Mouse (Mus musculus): ENCODE measurements at regions not wholly inside any gene's neighbourhood (a gene's known extent, or its start where the extent isn't known, plus 50 kb on each side); places are given as distances from the start of the nearest gene placed in this dataset.

GRCm38 (mm10) chr2:169293351-169293750 lies 294.2 kb downstream of the Gm11011 start:
- Histone ChIP-seq H3K4me2 (no peak overlapping the region), H3K4me1 (ENCODE audit: control insufficient read depth, insufficient read depth, low read length) (peaks cover 7% of the 10 kb centered on the region), H3K4me3 (ENCODE audit: low read depth, low read length) (no peak overlapping the region), H3K9me3 (ENCODE audit: control insufficient read depth, low read length) (no peaks in the 10 kb centered on the region), H3K27ac (ENCODE audit: low read depth, low read length) (no peak overlapping the region), H3K9ac (ENCODE audit: low read length) (no peak overlapping the region), H3K36me3 (ENCODE audit: control insufficient read depth, insufficient read depth, low read length) (no peaks in the 10 kb centered on the region), H3K27me3 (ENCODE audit: control insufficient read depth, insufficient read depth, low read length) (no peaks in the 10 kb centered on the region)
- ATAC-seq (ENCODE audit: low FRiP score), result no peak
- DNase-seq (ENCODE audit: low spot score, missing footprints), result no peak
- WGBS, result 4% methylated on average over 3 of the region's 3 CpGs

GRCm38 (mm10) chr2:169288891-169289605 lies 298.5 kb downstream of the Gm11011 start:
- DNase-seq (ENCODE audit: low spot score, missing footprints) (no peak), ATAC-seq (ENCODE audit: low FRiP score) (no peak)
- Histone ChIP-seq H3K27me3 (ENCODE audit: control insufficient read depth, insufficient read depth, low read length) (no peaks in the 10 kb centered on the region), H3K4me1 (ENCODE audit: control insufficient read depth, insufficient read depth, low read length) (peaks cover 4% of the 10 kb centered on the region; the same call in 1 of the 2 replicates), H3K9ac (ENCODE audit: low read length) (no peak overlapping the region), H3K27ac (ENCODE audit: low read depth, low read length) (no peak overlapping the region), H3K36me3 (ENCODE audit: control insufficient read depth, insufficient read depth, low read length) (no peaks in the 10 kb centered on the region), H3K4me3 (ENCODE audit: low read depth, low read length) (no peak overlapping the region), H3K4me2 (no peak overlapping the region), H3K9me3 (ENCODE audit: control insufficient read depth, low read length) (no peaks in the 10 kb centered on the region)
- 90% methylated on average over 12 of the region's 12 CpGs for WGBS

DNA sequence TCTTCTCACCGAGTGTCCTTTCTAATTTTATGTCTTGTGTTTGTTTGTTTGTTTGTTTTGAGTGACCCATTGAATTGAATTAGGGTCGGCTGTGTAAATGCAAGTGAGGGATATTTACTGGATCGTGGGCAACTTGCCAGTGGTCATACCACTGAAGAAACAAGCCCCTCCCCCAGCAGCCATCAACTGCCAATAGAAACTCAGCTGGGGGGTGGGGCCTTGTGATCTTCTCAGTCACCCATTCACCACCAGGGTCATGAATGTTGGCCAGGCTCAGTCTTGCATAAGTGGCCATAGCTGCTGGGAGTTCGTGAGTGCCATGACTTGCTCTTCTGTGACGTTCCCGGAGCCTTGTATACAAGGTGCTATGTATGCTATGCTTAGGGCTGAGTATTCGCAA lies 300.8 kb downstream of the Gm11011 start:
- no peak overlapping the region for H3K4me2 ChIP-seq
- no peaks in the 10 kb centered on the region for H3K27me3 ChIP-seq (ENCODE audit: control insufficient read depth, insufficient read depth, low read length)
- H3K9ac ChIP-seq (ENCODE audit: low read length), result no peak overlapping the region
- no peak for DNase-seq (ENCODE audit: low spot score, missing footprints)
- H3K4me1 ChIP-seq (ENCODE audit: control insufficient read depth, insufficient read depth, low read length), result no peaks in the 10 kb centered on the region
- H3K36me3 ChIP-seq (ENCODE audit: control insufficient read depth, insufficient read depth, low read length), result no peaks in the 10 kb centered on the region
- H3K27ac ChIP-seq (ENCODE audit: low read depth, low read length), result no peak overlapping the region
- 93% methylated on average over 7 of the region's 7 CpGs for WGBS
- no peak overlapping the region for H3K4me3 ChIP-seq (ENCODE audit: low read depth, low read length)
- H3K9me3 ChIP-seq (ENCODE audit: control insufficient read depth, low read length), result no peaks in the 10 kb centered on the region
- ATAC-seq (ENCODE audit: low FRiP score), result no peak

- Histone ChIP-seq H3K9ac (ENCODE audit: low read length) (no peak overlapping the region), H3K9me3 (ENCODE audit: control insufficient read depth, low read length) (no peaks in the 10 kb centered on the region; the same call in 1 of the 2 replicates), H3K36me3 (ENCODE audit: control insufficient read depth, insufficient read depth, low read length) (no peaks in the 10 kb centered on the region), H3K4me2 (no peak overlapping the region), H3K4me3 (ENCODE audit: low read depth, low read length) (no peak overlapping the region), H3K27me3 (ENCODE audit: control insufficient read depth, insufficient read depth, low read length) (no peaks in the 10 kb centered on the region), H3K4me1 (ENCODE audit: control insufficient read depth, insufficient read depth, low read length) (no peaks in the 10 kb centered on the region), H3K27ac (ENCODE audit: low read depth, low read length) (no peak overlapping the region)
- WGBS, result 77% methylated on average over 13 of the region's 13 CpGs
- no peak for DNase-seq (ENCODE audit: low spot score, missing footprints)
- ATAC-seq (ENCODE audit: low FRiP score), result no peak
Observed at GRCm38 (mm10) chr2:169282508-169283117, 304.9 kb downstream of the Gm11011 start.

DNA sequence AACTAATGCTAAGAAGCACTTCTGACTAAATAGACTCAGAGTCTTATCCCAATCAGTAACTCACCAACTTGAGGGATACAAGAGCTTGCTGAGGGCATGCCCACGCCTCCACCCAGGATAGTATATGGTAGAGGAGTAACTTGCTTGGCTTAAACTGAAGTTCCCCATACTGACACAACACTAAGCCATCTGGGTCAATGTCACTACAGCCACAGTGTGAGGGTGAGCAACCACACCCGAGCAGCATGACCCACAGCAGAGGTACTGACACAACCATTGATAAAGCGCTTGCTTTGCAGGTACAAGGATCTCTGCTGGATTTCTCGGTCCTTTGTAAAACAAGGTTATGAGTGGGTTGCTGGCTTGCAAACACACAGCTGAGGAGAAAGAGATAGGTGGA lies 312.2 kb downstream of the Gm11011 start:
- Histone ChIP-seq H3K4me1 (ENCODE audit: control insufficient read depth, insufficient read depth, low read length) (peaks cover 11% of the 10 kb centered on the region; the same call in 1 of the 2 replicates), H3K9me3 (ENCODE audit: control insufficient read depth, low read length) (no peaks in the 10 kb centered on the region; the same call in 1 of the 2 replicates), H3K9ac (ENCODE audit: low read length) (no peak overlapping the region), H3K4me3 (ENCODE audit: low read depth, low read length) (no peak overlapping the region), H3K27ac (ENCODE audit: low read depth, low read length) (no peak overlapping the region), H3K27me3 (ENCODE audit: control insufficient read depth, insufficient read depth, low read length) (no peaks in the 10 kb centered on the region), H3K4me2 (no peak overlapping the region), H3K36me3 (ENCODE audit: control insufficient read depth, insufficient read depth, low read length) (no peaks in the 10 kb centered on the region)
- DNase-seq (ENCODE audit: low spot score, missing footprints) (no peak), ATAC-seq (ENCODE audit: low FRiP score) (no peak)
- 90% methylated on average over 4 of the region's 4 CpGs for WGBS

- Histone ChIP-seq H3K27me3 (ENCODE audit: control insufficient read depth, insufficient read depth, low read length) (no peaks in the 10 kb centered on the region), H3K27ac (ENCODE audit: low read depth, low read length) (no peak overlapping the region), H3K9me3 (ENCODE audit: control insufficient read depth, low read length) (no peaks in the 10 kb centered on the region; the same call in 1 of the 2 replicates), H3K4me2 (no peak overlapping the region), H3K4me3 (ENCODE audit: low read depth, low read length) (no peak overlapping the region), H3K36me3 (ENCODE audit: control insufficient read depth, insufficient read depth, low read length) (no peaks in the 10 kb centered on the region), H3K4me1 (ENCODE audit: control insufficient read depth, insufficient read depth, low read length) (peaks cover 11% of the 10 kb centered on the region; the same call in 1 of the 2 replicates), H3K9ac (ENCODE audit: low read length) (no peak overlapping the region)
- DNase-seq (ENCODE audit: low spot score, missing footprints) (no peak), ATAC-seq (ENCODE audit: low FRiP score) (no peak)
- WGBS, result 73% methylated on average over 1 of the region's 1 CpGs
Observed at GRCm38 (mm10) chr2:169274101-169274500, 313.4 kb downstream of the Gm11011 start.

DNA sequence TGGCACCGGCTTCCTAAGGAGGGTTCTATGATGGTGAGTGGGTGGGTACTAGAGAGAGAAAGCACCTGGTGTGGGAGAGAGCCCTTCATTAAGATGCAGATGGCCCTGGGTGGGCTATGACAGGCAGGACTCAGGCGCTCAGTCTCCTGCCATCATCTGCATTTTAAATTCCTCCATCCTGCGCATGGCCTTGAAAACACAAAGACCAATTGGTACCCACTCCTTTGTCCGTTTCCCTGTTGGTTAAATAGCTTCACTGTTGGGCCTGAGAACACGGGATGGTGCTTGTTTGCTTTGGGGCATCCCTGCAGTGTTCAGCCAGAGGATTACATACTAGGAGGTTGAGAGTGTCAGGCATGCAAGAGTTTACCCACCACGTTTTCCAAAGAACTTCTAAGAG lies 314.9 kb downstream of the Gm11011 start:
- H3K4me3 ChIP-seq (ENCODE audit: low read depth, low read length), result no peak overlapping the region
- H3K9ac ChIP-seq (ENCODE audit: low read length), result no peak overlapping the region
- peak; percentile 84 for ATAC-seq (ENCODE audit: low FRiP score)
- WGBS, result 5% methylated on average over 6 of the region's 6 CpGs
- no peaks in the 10 kb centered on the region; the same call in 1 of the 2 replicates for H3K9me3 ChIP-seq (ENCODE audit: control insufficient read depth, low read length)
- no peak overlapping the region for H3K4me2 ChIP-seq
- peaks cover 11% of the 10 kb centered on the region; the same call in 1 of the 2 replicates for H3K4me1 ChIP-seq (ENCODE audit: control insufficient read depth, insufficient read depth, low read length)
- DNase-seq (ENCODE audit: low spot score, missing footprints), result peak; percentile 92
- H3K27ac ChIP-seq (ENCODE audit: low read depth, low read length), result no peak overlapping the region
- no peaks in the 10 kb centered on the region for H3K27me3 ChIP-seq (ENCODE audit: control insufficient read depth, insufficient read depth, low read length)
- H3K36me3 ChIP-seq (ENCODE audit: control insufficient read depth, insufficient read depth, low read length), result no peaks in the 10 kb centered on the region

DNA sequence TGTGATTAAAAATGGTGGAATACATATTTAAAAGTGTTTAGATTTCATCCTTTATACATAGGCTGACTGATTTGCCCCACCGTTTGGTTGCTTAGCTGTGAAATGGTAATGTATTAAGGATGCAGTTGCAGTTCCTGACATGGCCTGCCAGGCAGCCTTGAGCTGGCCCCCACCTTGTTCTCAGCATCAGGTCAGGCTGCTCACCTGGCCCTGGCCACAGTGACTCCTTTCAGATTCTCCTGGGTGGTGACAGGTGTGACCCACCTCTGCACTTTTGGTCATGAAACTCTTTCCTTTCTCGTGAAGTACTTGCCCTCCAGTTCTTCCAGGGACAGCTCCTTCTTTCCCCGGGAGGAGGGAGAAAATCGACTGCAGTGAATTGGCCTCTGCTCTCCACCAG lies 315.5 kb downstream of the Gm11011 start:
- Histone ChIP-seq H3K9me3 (ENCODE audit: control insufficient read depth, low read length) (no peaks in the 10 kb centered on the region), H3K27ac (ENCODE audit: low read depth, low read length) (no peak overlapping the region), H3K27me3 (ENCODE audit: control insufficient read depth, insufficient read depth, low read length) (no peaks in the 10 kb centered on the region), H3K4me1 (ENCODE audit: control insufficient read depth, insufficient read depth, low read length) (peaks cover 11% of the 10 kb centered on the region; the same call in 1 of the 2 replicates), H3K36me3 (ENCODE audit: control insufficient read depth, insufficient read depth, low read length) (no peaks in the 10 kb centered on the region), H3K4me3 (ENCODE audit: low read depth, low read length) (no peak overlapping the region), H3K4me2 (no peak overlapping the region), H3K9ac (ENCODE audit: low read length) (no peak overlapping the region)
- ATAC-seq (ENCODE audit: low FRiP score) (0 out of 2 replicates have a peak, but pooled peaks have one; percentile 8), DNase-seq (ENCODE audit: low spot score, missing footprints) (peak; percentile 88)
- 54% methylated on average over 4 of the region's 4 CpGs for WGBS

DNA sequence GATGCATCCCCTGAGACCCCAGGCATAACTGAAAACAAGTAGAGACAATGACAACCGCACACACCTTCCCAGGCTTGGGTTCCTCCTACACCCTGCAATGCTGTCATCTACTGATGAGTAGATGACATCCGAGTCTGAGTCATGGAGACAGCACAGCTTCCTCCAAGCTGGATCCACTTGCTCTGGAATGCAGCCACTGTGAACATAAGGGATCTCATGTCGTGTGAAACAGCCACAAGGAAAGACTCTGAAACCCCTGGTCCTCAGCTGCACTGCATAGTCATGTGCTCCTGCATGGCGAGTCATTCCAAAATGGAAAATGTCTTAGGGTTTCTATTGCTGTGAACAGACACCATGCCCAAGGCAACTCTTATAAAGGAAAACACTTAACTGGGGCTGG lies 305.2 kb upstream of the Zfp64 start:
- no peak overlapping the region for H3K9ac ChIP-seq (ENCODE audit: low read length)
- DNase-seq (ENCODE audit: low spot score, missing footprints), result no peak
- no peaks in the 10 kb centered on the region for H3K36me3 ChIP-seq (ENCODE audit: control insufficient read depth, insufficient read depth, low read length)
- no peaks in the 10 kb centered on the region for H3K4me1 ChIP-seq (ENCODE audit: control insufficient read depth, insufficient read depth, low read length)
- H3K4me3 ChIP-seq (ENCODE audit: low read depth, low read length), result no peak overlapping the region
- no peak overlapping the region for H3K27ac ChIP-seq (ENCODE audit: low read depth, low read length)
- ATAC-seq (ENCODE audit: low FRiP score), result no peak
- no peaks in the 10 kb centered on the region for H3K27me3 ChIP-seq (ENCODE audit: control insufficient read depth, insufficient read depth, low read length)
- H3K4me2 ChIP-seq, result no peak overlapping the region
- WGBS, result 91% methylated on average over 4 of the region's 4 CpGs
- no peaks in the 10 kb centered on the region for H3K9me3 ChIP-seq (ENCODE audit: control insufficient read depth, low read length)
